Mouse (Mus musculus): ENCODE measurements at regions not wholly inside any gene's neighbourhood (a gene's known extent, or its start where the extent isn't known, plus 50 kb on each side); places are given as distances from the start of the nearest gene placed in this dataset.

DNA sequence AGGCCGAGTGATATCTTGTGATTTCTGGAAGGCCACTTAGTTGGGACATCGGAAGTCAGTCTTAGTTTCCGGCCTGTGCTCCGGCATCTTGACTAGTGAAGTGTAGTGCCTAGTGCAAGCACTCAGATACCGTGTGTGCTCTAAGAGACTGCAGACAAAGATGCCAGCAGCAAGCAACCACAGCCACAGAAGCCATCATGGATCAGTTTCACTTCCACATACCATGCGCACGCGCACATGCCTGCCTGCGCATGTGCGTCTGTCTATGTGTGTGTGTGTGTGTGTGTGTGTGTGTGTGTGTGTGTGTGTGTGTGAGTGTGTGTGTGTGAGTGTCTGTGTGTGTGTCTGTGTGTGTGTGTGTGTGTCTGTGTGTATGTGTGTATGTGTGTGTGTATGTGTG lies 177.4 kb downstream of the Irs2 start:
- POLR2A ChIA-PET: no interaction called here
- CTCF ChIA-PET: no interaction called here

DNA sequence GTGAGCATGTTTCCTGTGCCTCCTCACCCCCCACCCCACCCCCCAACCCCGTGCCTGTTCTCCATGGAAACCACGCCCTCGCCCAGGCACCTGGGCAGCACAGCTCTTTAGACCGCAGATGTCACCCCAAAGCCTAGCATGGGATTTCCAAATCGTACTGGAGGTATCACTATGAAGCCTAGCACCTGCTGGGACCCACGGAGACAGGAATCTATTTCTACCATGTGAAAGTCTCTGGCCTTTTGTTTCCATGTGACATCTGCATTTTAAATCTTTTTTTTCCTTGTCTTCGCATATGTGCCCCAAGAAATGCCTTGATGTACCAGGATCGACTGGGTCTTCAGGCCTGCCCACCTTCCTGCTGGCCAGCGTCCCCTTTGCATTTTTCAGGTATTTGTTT lies 179.7 kb downstream of the Irs2 start:
- in situ Hi-C loops (cut with MboI; ENCODE audit: low pct_unique_long_range_greater_than_20kb): no loop called here
- CTCF ChIA-PET: interaction anchor here (1.4 kb wide), 1 partner anchor 10 kb away, joined by 4 read pairs; no protein-coding TSS in a partner anchor
- no peaks in the 10 kb centered on the region for H3K27me3 ChIP-seq
- POLR2A ChIA-PET: no interaction called here
- no peak for TF ChIP-seq CTCF (IDR thresholded peaks at IDR 0.05)
- DNase-seq (ENCODE audit: low read depth, low spot score) (no peak), ATAC-seq (no peak)

More for the DNA sequence above, 177.4 kb downstream of the Irs2 start:
- DNase-seq (ENCODE audit: low read depth, low spot score): no peak
- no peak for TF ChIP-seq CTCF (IDR thresholded peaks at IDR 0.05)
- no peaks in the 10 kb centered on the region for H3K27me3 ChIP-seq
- in situ Hi-C loops (cut with MboI; ENCODE audit: low pct_unique_long_range_greater_than_20kb): no loop called here
- no peak for ATAC-seq

DNA sequence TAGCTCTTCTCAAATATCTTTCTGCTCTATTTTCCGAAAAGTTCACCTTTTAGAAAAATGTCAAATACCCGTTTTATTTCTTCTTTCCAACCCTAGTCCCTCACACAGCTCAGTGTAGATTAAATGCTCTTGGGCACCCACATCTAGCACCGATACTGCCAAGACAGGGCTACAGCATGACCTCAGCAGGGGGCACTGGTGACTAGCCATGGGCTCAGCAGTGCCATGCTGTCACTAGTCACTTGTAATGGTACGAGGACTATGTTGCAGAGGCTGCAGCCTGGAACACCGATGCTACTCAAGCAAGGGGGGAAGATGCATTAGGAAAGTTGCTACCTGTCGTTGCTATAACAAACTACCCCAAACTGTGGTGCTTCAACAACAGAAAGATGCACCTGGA lies 180.7 kb downstream of the Irs2 start:
- POLR2A ChIA-PET: no interaction called here
- CTCF ChIA-PET: interaction anchor here (0.7 kb wide), 1 partner anchor 93 kb away, joined by 3 read pairs; no protein-coding TSS in a partner anchor
- no peak for TF ChIP-seq CTCF (IDR thresholded peaks at IDR 0.05)
- in situ Hi-C loops (cut with MboI; ENCODE audit: low pct_unique_long_range_greater_than_20kb): no loop called here
- H3K27me3 ChIP-seq: no peaks in the 10 kb centered on the region
- no peak for DNase-seq (ENCODE audit: low read depth, low spot score)
- ATAC-seq: no peak

DNA sequence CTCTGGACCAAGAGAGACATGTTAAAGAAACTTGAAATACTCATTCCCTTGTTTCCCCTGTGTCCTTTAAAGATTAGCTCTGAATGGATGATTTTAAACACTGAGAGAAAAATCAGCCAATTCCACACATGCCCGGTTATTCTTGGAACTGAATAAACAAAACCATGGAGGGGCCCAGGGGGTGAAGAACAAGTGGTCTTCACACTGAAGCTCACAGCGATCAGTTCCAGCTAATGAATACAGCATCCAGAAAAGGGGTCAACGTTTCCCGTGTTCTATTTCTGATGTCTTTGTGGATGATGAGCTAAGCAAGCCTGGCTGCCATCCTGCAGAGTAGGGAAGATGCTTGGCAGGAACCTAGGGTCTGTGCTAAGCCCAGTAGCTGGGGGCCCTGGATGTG lies 182.3 kb downstream of the Irs2 start:
- TF ChIP-seq CTCF (IDR thresholded peaks at IDR 0.05): no peak
- H3K27me3 ChIP-seq: peaks cover 2% of the 10 kb centered on the region
- in situ Hi-C loops (cut with MboI; ENCODE audit: low pct_unique_long_range_greater_than_20kb): no loop called here
- ChIA-PET POLR2A (no interaction called here), CTCF (interaction anchor here (1.2 kb wide), 1 partner anchor 11 kb away, joined by 3 read pairs; no protein-coding TSS in a partner anchor)
- DNase-seq (ENCODE audit: low read depth, low spot score) (no peak), ATAC-seq (no peak)

DNA sequence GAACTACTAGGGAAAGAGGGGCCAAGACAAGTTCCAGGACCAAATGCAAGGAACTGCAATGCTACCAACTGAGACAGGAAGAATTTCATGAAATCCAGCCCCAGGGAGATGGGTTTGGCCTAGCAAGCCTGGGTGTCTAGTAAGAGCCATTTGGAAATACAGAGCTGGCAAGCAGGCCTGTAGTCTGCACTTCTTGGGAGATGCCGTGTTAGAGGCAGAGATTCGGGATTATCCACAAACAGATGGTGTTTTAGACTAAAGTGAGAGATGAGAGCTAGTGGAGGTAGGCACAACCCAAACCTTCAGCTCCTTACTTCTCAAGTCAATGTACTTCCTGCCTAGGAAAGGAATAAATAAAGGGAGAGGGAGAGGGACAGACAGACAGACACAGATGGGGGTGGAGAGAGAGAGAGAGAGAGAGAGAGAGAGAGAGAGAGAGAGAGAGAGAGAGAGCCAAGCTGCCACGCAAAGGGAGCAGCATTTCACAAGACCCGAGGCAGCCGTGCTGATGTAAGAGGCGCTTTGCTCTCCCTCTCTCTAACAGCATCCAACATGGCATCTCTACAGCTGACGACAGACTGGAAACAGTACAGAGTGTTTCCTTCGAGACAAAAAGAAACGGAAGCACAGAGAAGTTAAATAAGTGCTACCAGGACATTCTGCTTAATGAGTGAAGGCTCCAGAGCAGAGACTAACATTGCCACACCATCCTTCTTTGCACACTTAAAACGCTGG lies 182.9 kb downstream of the Irs2 start:
- TF ChIP-seq CTCF (IDR thresholded peaks at IDR 0.05): no peak
- ChIA-PET POLR2A (interaction anchor here (0.6 kb wide), 1 partner anchor 176 kb away, joined by 3 read pairs; no protein-coding TSS in a partner anchor), CTCF (interaction anchor here (1.2 kb wide), 1 partner anchor 11 kb away, joined by 3 read pairs; no protein-coding TSS in a partner anchor)
- in situ Hi-C loops (cut with MboI; ENCODE audit: low pct_unique_long_range_greater_than_20kb): no loop called here
- no peak for ATAC-seq
- H3K27me3 ChIP-seq: peaks cover 2% of the 10 kb centered on the region
- DNase-seq (ENCODE audit: low read depth, low spot score): no peak

DNA sequence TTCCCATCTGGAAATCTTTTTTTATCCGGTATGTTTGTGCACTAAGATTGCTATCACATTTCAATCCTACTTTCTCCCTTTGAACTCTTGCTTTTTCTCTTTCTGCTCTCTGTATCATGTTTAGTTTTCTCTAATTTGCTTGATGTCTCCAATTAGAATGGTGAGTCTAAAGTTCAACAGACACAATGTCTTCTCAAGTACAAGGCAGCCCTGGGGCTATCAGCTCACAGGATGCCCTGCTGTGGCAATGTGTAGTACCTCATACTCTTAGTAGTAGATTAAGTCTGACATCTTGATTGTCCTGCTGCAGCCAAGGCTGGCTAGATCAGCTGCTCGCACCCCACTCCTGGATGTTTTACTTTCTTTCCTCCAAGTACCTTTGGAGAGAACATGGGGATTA lies 186.4 kb downstream of the Irs2 start:
- in situ Hi-C loops (cut with MboI; ENCODE audit: low pct_unique_long_range_greater_than_20kb): loop anchor here (25.0 kb wide), 1 partner anchor 210 kb away; no protein-coding TSS in a partner anchor
- H3K27me3 ChIP-seq: peaks cover 2% of the 10 kb centered on the region
- DNase-seq (ENCODE audit: low read depth, low spot score) (no peak), ATAC-seq (no peak)
- ChIA-PET POLR2A (no interaction called here), CTCF (no interaction called here)
- no peak for TF ChIP-seq CTCF (IDR thresholded peaks at IDR 0.05)

DNA sequence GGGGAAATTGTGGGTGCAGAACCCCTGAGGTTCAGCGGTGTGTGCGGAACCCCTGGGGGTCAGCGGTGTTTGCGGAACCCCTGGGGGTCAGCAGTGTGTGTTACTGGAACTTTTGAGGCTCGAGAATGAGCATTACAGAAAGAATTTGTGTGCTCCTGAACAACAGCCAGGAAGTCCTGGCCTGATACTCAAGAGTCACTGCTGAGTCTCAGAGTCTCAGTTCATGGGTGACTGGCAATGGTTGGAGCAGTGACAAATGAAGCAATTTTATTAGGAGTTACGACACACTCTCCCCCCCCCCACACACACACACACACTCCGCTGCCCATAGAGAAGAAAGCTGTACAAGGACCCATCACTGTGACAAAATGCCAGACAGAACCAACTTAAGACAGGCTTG lies 193.8 kb downstream of the Irs2 start:
- ChIA-PET CTCF (interaction anchor here (1.2 kb wide), 1 partner anchor 11 kb away, joined by 3 read pairs; no protein-coding TSS in a partner anchor), POLR2A (interaction anchor here (0.5 to 1.0 kb wide), 4 partner anchors 15 to 162 kb away, joined by 3 to 5 read pairs (median 4); no protein-coding TSS in a partner anchor)
- no peak for TF ChIP-seq CTCF (IDR thresholded peaks at IDR 0.05)
- ATAC-seq (peak; percentile 58), DNase-seq (ENCODE audit: low read depth, low spot score) (peak; percentile 49)
- in situ Hi-C loops (cut with MboI; ENCODE audit: low pct_unique_long_range_greater_than_20kb): loop anchor here (25.0 kb wide), 1 partner anchor 202 kb away; no protein-coding TSS in a partner anchor
- H3K27me3 ChIP-seq: no peaks in the 10 kb centered on the region

DNA sequence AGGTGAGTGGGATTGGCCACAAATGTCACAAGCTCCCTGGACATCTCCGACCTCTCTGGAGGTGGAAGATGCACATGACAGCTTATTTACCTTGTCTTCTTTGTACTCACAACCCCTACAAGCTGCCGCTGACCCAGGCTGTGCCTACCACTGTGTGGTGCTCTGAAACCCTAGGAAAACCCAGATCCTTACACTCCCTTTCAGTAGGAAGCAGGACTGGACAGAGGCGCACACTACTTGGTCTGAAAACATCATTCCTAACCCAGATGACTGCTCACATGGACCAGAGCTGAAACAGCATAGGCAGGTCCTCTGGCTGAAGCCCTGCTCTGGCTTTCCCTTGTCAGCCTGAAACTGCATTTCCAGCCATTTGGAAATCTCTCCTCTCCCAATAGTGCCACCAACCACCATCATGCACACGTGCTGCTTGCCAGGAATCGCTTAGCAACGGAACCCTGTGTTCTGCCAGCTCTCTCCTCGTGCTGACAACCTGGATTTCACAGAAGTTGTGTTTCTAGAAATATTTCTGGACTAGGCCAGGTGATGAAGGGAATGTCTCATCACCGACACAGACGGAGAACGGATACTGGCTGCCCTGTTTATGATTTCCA lies 196.1 kb downstream of the Irs2 start:
- DNase-seq (ENCODE audit: low read depth, low spot score) (no peak), ATAC-seq (no peak)
- ChIA-PET CTCF (no interaction called here), POLR2A (no interaction called here)
- TF ChIP-seq CTCF (IDR thresholded peaks at IDR 0.05): no peak
- in situ Hi-C loops (cut with MboI; ENCODE audit: low pct_unique_long_range_greater_than_20kb): loop anchor here (25.0 kb wide), 1 partner anchor 200 kb away; no protein-coding TSS in a partner anchor
- no peaks in the 10 kb centered on the region for H3K27me3 ChIP-seq

DNA sequence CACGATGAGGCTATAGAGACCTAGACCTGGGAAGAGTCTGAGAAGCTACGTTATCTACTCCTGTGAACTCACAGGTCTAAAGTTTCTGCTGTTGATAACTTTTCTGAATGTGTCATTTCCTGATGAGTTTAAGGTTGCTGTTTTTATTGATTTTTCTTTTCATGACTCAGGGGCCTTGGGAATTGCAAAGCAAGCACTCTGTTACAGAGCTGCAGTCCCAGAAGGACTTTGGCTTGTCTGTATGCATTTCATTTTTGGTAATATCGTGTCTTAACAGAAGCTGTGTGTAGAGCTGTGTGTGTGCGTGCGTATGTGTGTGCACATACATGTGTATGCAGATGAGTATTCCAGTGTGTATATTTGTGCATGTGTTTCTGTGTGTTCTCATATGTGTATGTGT lies 201.2 kb downstream of the Irs2 start:
- no peak for ATAC-seq
- DNase-seq (ENCODE audit: low read depth, low spot score): no peak
- CTCF ChIA-PET: interaction anchor here (1.1 kb wide), 1 partner anchor 27 kb away, joined by 3 read pairs; no protein-coding TSS in a partner anchor
- POLR2A ChIA-PET: no interaction called here
- no peak for TF ChIP-seq CTCF (IDR thresholded peaks at IDR 0.05)
- in situ Hi-C loops (cut with MboI; ENCODE audit: low pct_unique_long_range_greater_than_20kb): loop anchor here (25.0 kb wide), 1 partner anchor 195 kb away; no protein-coding TSS in a partner anchor
- H3K27me3 ChIP-seq: no peaks in the 10 kb centered on the region

GRCm38 (mm10) chr8:10805405-10806151 lies 202.7 kb downstream of the Irs2 start:
- no peak for ATAC-seq
- POLR2A ChIA-PET: no interaction called here

More at GRCm38 (mm10) chr8:10805405-10806151, 202.7 kb downstream of the Irs2 start:
- DNase-seq (ENCODE audit: low read depth, low spot score): no peak
- no peak for TF ChIP-seq CTCF (IDR thresholded peaks at IDR 0.05)
- in situ Hi-C loops (cut with MboI; ENCODE audit: low pct_unique_long_range_greater_than_20kb): loop anchor here (25.0 kb wide), 1 partner anchor 193 kb away; no protein-coding TSS in a partner anchor
- CTCF ChIA-PET: no interaction called here
- no peaks in the 10 kb centered on the region for H3K27me3 ChIP-seq
